Mouse (Mus musculus) C2C12 (cell line): ENCODE results near the gene Epha1.

Source experiments
- CTCF ChIP-seq: IDR thresholded peaks from one replicate; pipeline ENCODE4 v1.5.1; 2011; ENCODE audit not compliant: control insufficient read depth, insufficient read depth, insufficient read length
- MAX ChIP-seq: IDR thresholded peaks from one replicate; pipeline ENCODE4 v1.6.1; 2011; ENCODE audit warnings: mild to moderate bottlenecking, control low read depth
- MYOG ChIP-seq: IDR thresholded peaks from one replicate; pipeline ENCODE4 v1.6.1; 2011; ENCODE audit not compliant: control insufficient read depth, insufficient read length; ENCODE audit errors: extremely low read depth

GRCm38 (mm10) chr6:42361041-42361895 lies 11.8 kb downstream of the Epha1 start:
- TF ChIP-seq CTCF (no peak), MAX (no peak), MYOG (no peak)
